Mouse (Mus musculus) kidney, adult 11 months (tissue): ENCODE measurements around the gene Rai14.

Experiments used
- DNase-seq: peaks from one replicate; pipeline ENCODE4 v3.0.0; 2022

The Rai14 gene

DNA sequence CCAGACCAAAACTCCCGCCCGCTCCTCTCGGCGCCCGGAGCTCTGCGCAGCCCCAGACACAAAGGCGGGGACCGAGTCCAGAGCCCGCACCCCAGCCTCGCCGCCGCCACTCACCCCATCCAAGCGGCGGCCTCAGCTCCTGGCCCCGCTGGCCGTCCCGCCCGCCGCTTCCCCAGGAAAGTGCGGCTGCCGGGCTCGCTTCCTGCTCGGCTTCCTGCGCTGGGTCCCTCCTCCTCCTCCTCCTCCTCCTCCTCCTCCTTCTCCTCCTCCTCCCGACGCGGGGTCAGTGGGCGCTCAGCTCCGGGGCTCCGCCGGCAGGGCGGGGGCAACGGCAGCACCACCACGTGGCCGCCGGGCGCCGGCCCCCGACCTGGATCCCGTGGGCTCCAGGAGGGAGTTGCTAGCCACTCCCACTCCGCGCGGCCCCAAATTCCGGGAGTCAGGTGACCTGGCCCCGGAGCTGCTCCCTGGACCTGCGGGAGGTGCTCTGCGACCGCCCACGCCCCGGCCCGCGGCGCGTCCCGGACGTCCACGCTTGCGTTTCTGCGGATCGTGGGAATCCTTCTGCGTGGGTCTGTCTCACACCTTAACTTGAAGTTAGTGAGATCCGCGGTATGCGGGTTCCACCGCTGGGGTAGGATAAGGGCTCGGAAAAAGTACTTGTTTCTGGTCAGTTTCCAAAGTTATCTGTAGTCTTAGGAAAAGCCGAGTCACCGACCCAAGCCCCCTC lies at the start of gene Rai14:
Gene Rai14, minus strand, starts transcription at position 216 of the 730 bp plus-strand sequence.
- DNase-seq: peak; percentile 92

DNA sequence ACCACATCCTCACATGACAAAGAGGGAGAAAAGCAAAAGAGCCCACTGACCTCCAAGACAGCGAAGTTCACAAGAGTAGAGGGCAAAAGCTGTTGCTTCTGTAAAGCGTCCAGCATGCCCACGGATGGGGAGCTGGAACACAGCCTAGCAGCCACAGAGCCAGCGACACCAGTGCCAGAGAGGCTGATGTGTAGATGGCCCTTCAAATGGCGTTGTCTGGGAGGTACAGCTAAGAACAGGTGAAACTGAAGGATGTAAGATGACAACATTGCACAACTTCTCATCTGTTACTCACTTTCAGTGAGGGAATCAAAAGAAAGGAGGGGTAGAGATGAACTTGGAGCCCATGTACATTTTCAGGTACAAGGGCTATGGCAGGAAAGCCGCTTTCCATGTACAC lies 47.0 kb upstream of the Rai14 start:
- no peak for DNase-seq

DNA sequence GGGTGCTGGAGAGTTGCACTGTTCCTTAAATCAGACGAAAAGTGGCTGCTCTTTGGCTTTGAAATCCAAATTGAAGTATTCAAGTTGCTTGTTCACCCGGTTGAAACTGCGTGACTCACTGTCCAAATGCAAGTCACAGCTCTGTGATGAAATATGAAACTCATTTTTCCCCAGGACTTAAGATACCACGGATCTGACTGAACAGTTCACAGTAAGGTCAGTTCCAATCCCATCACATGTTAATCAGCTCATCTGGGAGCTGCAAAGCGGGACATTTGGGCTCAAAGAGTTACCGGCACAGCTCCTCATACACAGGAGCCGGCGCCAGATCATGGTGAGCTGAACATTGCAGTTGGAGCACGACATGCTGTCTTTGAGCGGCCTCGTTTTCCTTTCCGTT lies 45.6 kb upstream of the Rai14 start:
- no peak for DNase-seq

DNA sequence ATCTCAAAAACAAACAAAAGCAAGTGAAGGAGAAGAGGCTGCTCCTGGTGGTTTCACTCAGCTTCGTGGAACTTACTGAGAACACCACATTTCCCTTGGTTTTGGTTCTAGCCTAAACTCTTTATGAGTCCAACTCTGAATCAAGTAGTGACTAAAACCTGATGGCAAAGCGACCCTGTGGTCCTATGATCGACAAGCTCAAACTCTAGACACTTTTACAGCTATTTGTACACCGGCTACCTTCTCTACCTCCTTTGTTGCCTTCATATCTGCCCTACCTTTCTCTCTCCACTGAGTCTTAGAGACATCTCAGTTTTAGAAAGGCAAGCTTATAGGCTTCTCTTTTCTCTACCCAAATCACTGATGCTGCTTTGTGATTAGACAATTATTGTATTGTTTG lies 45.0 kb upstream of the Rai14 start:
- no peak for DNase-seq

DNA sequence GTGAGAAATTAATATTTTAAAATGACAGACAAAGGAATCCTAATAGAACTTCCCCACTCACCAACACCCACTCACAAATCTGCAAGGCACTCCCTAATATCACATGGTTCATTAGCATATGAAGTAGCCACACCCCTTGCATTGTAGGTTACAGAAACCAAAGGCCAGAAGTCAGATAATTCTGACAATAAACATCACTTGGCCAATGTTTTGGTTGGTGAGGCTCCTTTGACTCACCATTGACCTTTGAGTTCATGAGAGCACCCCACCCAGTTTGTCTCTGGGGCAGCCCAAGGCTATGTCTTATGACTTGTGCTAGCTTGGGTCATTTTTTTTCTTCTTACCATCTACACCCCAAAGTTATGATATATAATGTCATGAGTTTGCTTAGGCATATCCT lies 44.4 kb upstream of the Rai14 start:
- DNase-seq: no peak

DNA sequence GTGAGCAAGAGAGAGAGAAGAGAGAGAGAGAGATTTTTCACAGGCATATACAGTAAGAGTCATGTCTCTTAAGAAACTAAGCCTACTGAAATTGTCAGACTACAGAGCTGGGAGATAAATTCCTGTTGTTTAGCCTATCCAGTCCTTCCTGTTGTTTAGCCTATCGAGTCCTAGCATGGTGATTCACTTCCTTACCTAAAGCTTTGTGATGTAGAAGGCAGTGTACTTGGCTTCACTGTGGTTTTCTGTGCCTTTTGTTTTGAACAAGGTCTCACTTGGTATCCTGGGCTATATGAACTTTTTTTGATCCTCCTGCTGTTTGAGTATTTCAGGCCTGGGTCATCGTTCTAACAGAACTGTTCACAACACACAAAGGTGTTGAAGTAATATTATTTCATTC lies 36.7 kb upstream of the Rai14 start:
- no peak for DNase-seq

DNA sequence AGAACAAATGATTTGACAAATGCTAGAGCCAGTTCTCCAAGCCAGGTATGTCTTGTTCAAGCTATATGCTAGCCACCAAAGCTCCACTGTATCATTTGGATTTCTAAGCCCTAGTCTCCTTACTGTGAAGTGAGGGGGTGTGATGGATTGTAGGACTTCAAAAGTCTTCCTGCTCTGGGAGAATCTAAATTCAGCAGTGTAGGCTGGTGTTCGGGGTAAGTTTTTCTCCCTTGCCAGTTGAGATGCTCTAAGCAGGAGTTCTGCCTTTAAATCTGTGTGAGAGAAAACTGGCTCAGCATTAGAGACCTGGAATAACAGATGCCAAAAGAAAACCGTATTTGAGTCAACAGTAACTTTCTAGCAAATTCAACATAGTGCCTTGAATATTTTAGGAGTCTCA lies 35.9 kb upstream of the Rai14 start:
- DNase-seq: no peak

DNA sequence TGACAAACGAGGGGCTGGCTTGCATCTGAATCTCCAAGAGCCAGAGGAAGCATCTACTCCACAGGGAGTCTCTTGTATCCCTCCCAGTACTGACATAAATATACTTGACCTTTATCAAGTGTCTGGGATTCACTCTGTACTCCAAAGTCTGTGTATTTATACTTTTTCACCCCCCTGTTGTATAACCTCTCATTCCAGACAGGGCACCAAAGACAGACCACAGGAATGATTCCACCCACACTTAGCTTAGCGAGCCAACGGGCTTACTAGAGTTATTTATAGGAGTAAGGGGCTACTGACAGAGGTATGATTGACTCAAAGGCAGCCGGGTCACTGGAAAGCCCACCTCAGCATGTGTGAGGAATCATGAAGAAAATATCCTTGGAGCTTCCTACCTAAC lies 35.3 kb upstream of the Rai14 start:
- DNase-seq: no peak

DNA sequence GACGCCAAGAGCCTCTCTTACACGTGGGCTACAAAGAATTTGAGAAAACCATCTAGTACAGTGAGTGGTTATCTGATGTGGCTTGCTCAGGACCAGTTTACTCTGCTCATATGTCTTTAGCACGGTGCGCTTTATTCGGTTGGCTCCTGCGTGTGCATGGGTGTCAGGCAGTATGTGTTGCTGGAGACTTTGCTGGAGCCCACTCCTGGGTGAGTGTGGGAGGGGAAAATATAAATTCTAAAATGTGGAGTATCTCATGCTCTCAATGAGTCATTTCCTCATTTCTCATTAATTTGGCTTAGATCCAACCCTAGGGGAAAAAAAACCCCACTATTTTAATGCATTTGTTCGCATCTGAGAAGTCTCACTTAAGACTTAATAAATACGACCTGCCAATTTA lies 33.2 kb upstream of the Rai14 start:
- no peak for DNase-seq

DNA sequence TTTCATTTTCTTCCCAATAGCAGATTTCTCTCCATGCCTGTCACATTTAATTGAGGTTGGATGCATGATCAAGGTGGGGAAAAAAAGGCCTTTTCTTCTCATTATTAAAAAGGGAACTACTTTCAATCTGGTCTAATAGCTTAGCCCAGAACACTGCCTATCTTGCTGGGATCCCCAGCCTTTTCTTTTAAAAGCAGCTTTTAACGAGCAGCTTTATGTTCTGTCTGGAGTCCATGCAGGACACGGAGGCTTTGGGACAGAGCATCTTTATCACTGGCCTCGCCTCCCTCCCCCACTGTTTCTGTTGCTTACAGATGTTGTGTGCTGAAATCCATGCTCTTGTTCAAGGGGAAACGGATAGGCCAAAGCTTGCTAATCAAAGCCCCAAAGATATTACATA lies 32.8 kb upstream of the Rai14 start:
- no peak for DNase-seq

DNA sequence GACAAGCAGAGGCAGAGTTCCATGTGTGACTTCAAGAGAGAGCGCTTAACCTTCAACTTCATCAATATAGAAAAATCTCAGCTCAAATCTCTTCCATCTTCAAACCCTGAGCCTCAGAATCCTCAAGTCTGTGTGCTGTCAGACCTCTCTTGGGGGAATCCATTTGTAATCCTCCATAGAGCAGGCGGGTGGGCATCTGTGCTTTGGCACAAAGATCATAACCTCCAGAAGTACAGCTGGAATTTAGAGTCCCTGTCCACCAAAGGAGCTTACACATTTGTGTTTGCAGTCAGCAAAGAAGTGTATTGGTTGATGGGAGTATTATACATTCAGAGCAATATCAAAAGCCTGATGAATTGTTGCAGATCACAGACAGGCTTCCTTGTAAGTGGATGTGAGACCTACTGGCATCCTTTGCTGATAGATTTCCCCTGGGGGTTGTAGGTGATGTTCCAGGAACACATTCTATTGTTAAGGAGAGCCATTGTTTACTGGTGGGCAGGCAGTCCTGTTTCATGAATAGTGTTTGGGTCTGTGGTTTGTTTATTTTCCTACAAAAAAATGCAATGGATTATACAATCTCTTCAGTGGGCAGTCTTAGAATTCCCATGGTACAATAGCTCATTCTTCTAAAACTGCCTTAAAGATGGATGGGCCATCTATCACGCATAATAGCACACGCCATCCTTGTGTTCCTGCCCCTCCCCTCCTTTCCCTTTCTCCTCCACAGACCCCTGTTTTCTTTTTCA lies 32.1 kb upstream of the Rai14 start:
- DNase-seq: peak; percentile 26

DNA sequence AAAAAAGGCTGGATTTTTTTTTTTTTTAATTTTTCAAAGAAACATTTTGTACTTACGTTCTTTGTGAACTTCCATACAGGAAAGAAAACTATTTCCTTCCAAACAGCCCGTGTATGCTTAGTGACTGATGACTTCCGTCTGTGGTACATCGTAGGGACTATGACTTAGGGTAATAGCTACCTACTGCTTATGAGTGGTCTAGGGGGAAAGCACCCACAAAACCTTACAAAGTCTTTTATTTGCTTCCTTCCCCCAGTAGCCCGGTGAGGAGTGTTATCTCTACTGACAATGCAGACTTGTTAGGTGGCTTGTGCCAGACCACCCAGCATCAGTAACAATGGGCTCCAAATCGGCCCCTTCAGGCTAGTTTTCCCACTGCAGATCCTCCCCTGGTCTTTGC lies 28.0 kb upstream of the Rai14 start:
- no peak for DNase-seq

DNA sequence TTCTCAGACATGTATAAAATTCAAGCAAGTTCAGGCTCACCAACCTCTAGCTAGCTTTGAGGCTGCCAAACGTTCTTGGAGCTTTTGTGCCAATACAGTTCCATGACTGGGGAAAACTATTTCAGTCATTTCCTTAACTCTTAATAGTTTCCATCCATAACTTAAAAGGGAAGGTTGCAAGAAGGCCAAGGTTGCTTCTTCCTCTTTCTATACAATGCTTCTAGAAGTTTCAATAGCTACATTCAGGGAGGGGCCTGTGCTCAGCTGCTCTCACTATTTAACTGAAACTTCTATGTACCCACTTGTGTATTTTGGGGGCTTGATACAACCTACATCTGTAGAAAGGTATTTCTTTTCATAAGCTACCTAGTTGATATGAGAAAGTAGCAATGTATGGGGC lies 24.9 kb upstream of the Rai14 start:
- no peak for DNase-seq

DNA sequence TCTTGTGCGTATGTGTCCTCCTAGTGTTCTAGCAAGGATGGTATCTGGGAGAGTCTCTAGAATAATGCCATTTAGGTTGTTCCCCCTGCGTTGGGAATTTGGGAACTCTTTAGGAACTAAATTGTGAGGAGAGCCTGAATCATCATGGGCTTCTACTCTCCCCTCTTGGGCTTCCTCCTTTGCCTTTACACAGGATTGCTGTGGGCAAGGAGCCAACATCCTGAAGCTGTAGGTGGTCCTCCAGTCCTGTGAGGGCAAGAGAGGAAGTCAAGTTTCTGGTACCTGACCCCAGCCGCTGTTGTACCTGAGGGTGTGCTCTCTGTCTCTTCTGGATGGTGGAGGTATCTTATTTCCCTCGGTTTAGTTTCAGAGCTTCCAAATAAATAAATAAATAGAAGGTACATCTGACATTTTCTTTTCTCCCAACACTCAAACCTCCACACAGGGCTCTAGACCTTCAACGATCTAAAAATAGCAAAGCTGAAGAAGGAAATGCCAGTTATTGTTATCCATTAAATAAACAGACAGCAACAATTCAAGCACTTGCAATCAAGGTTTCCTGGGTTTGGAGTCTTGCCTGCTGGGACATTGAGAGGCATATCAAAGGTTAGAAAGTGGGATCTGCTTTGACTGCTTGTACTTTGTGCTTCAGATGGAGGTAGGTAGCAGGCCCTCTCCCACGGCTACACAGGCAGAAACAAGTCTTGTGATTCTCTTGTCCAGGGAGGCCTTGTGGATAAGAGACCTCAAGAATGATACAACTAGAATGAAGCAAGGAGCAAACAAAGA lies 24.1 kb upstream of the Rai14 start:
- DNase-seq: no peak

DNA sequence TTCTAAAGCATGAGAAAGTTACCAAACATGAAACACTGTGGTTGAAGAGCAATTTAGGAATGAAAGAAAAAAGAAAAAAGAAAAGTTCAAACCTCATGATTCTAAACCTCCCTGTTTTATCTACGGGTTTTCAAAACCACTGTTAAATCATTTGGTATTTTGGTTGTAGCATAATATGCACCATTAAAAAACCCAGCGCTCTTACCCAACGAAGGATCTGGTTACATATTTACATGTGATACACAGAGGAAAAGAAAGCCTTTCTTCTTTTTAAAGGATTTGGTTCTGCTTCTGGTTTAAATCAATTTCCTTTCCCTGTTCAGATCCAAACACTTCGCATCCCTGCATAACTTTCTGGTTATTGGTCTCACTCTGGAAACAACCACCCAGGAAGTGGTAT lies 21.5 kb upstream of the Rai14 start:
- DNase-seq: no peak

DNA sequence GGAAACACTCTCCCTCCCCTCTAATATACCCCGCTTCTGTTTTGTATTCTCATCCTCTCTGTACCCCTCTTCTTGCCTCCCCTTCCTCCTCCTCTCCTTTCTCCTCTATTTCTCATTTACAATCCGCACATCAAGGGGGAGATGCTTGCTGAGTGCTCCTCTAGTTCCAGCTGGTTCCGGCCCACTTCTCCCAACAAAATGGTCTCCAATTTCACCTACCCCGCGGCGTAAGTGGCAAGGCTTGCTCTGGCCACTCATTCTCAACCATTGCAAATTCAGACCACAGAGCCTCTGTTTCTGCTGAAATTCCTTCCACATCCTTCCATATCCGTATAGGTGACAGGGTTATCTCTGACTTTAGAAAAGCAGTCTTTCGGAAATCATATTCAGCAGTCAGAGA lies 20.8 kb upstream of the Rai14 start:
- DNase-seq: no peak

DNA sequence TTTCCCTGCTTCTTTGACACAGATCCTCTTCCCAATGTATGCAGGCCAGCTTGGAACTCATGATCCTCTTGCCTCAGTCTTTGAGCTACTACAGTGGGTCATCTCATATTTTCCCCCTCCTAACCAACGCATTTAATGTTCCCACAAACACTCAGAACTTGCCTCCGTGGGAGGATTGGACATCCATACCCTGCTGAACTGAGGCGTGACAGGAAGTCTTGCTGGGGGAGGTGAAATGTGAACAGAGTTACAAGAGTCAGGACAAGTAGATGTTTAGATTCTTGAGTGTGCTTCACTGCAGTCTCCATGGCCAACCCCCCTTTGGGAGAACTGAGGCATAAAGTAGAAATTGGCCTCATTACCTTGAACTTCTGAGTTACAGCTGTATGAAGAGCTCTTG lies 17.0 kb upstream of the Rai14 start:
- DNase-seq: no peak

DNA sequence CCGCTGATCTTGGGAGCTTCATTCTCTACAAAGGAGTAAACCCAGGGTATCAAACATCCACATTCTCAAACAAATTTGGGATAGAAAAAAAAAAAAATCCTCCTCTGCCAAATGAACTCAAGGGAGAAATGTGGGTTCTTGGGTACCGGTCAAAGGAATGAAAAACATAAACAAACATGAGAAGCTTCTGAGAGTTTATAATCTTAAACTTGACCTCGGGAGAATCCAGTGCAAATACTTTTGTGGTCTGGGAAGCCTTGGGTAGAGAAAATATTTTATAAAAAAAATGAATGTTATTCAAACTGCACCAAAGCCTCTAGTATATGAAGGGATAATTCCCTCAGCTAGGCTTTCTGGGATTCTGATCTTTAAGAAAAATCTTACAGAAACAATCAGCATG lies 11.8 kb upstream of the Rai14 start:
- no peak for DNase-seq

DNA sequence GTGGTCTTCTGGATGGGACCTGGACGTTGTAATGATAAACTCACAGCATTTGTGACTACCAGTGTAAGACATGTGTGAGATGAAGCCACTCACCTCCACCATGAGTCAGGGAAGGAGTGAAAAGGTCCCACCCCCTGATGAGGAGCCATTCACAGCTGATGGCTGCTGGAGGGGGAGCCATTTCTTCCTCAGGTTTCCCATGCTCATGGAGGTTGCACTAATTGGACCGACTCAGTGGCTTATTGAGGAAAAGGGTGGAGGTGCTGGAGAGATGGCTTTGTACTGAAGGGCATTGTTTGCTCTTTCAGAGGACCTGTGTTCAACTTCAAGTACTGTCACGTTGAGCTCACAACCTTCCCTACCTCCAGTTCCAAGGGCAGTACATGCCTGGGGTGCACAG lies 10.4 kb upstream of the Rai14 start:
- no peak for DNase-seq

DNA sequence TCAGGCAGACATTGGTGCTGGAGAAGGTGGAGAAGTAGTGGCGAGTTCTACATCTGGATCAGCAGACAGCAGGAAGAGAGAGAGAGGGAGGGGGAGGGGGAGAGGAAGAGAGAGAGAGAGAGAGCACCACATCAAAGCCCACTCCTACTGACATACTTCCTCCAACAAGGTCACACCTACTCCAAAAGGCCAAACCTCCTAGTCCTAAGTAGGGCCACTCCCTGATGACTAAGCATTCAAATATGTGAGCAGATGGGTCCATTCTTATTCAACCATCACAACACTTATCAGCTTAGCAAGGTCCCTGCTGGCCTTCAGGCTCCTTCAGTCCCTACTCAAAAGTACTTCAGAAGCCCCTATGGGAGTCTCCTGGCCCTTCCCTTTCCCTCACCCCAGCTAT lies 9.1 kb upstream of the Rai14 start:
- DNase-seq: no peak

DNA sequence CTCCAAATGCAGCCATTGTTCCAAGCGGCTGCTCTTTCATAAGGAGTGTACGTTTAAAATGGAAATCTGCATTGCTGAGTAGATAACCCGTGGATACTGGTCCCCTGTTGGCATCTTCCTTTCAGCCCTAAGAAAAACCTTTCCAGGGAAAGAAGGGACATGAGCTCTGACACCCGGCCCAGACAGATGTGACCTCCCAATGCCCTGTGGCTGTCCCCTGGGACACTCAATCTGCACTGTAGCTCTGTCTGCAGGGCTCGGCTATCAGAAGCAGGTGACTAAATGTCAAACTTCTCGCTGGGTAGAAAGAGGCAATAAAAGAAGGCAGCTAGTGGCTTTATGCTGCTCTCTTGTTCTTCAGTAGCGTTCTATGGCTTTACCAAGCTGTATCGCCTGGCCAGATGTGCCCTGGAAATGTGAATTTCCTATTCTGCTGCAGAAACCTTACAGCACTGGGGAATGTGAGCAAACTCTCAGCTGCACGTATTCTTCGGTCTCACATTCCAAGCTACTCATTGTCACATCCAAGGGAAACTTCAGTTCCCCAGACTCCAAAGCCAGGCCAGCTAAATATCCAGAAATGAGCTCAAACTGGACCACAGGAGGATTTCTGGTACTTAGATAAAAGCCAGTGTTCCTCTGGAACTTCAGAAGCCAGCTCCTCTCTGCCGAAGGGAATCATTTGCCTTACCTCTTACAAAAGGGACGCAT lies 8.4 kb upstream of the Rai14 start:
- DNase-seq: no peak

DNA sequence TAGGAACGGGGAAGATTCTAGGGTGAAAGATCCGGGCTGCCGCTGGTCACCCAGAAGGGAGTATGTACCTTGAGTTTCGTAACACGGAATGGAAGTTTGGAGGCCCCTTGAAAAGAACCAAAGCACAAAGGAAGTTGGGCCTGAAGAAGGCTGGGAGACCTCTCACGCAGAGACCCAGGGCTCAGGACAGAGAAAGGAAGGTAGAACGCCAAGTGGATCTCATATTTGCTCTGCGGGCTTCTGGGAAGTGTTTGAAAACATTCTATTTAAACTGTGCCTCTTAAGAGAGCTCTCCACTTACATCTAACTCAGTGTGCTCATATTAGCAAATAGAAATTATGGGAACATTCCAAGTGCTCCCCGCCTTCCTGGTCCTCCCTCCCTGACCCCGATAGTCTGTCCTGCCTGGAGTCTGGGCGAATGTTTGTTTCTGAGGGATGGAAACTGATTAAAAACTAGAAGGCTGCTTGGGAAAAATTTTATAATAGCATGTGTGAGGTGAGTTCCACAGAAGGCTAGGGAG lies 6.9 kb upstream of the Rai14 start:
- no peak for DNase-seq

DNA sequence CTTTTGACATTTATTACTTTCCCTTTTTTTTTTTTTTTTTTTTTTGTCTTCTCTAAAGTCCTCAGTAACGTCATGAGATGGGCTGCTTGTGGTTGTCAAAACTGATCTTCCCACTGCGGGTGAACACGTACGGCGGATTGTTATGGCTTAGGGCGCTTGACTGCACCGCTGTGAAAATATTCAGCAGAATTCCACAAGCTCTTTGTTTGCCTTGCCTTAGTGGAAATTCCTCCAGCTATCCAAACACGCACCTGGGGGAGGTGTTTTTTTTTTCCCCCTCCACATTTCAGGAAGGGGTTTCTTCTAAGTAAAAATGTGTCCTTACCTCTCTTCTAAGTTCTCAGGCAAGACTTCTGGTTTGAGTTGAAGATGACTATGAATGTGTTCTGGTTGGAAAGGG lies 6.2 kb upstream of the Rai14 start:
- no peak for DNase-seq
